In the genomic region with DNA sequence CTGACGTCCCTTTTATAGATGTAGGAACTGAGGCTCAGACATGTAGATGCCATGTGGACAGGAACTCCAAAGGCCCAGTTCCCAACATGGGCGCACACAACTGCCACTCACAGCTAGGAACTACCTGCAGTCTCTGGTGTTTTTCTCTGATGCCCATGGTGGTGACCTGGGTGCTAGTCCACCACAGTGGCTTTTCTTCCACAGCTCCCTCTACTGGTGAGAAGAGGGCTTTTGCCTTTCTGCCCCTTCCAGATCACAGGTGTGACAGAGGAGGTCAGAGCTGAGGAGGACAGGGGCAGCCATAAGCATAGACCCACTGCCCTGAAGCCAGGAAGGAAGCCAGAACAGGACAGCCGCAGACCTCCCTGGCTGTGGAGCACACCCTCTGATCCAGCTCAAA, we compare ENCODE assay signal across 16 mouse cellular contexts. TPM values are rescaled to one million over a fixed set of nuclear protein-coding genes. Genes with fewer than 3 reads are reported as not detected.
DNase-seq lines count a peak whose midpoint lies in the region; ATAC-seq and TF ChIP-seq lines count a peak whose summit lies in the region.
"Had no signal": no experiment of that assay in that cellular context is flagged by ENCODE, and none has a peak within 500 bp of the region (broad histone marks: within the 10 kb centered on the region; RNA-seq: fewer than 3 reads in every experiment).

No protein-coding gene starts in this region.

- no peak overlapping the region for H3K9ac ChIP-seq in heart, adult 2 months (ENCODE audit: low read depth, low read length)
- H3K9ac ChIP-seq in lung, postnatal 0 days (replicated peaks; ENCODE audit: low read depth), result no peak overlapping the region
- H3K9ac ChIP-seq: hindbrain, embryonic 12.5 days; kidney, embryonic 15.5 days; limb, embryonic 15.5 days; midbrain, embryonic 15.5 days; neural tube, embryonic 15.5 days had no signal

- H3K9me3 ChIP-seq in lung, postnatal 0 days (ENCODE audit: low read length), result no peaks in the 10 kb centered on the region
- H3K9me3 ChIP-seq: hindbrain, embryonic 12.5 days; kidney, embryonic 15.5 days; limb, embryonic 15.5 days; midbrain, embryonic 15.5 days; neural tube, embryonic 15.5 days had no signal

- TF ChIP-seq POLR2A in heart, adult 2 months (IDR thresholded peaks at IDR 0.05; ENCODE audit: insufficient read depth, low read depth, low read length), result no peak

- no peaks in the 10 kb centered on the region for H3K27me3 ChIP-seq in heart, adult 2 months (ENCODE audit: control insufficient read depth, insufficient read depth, low read length)
- H3K27me3 ChIP-seq in lung, postnatal 0 days (replicated peaks; ENCODE audit: insufficient read depth, low read length), result no peaks in the 10 kb centered on the region
- H3K27me3 ChIP-seq: hindbrain, embryonic 12.5 days; kidney, embryonic 15.5 days; limb, embryonic 15.5 days; midbrain, embryonic 15.5 days; neural tube, embryonic 15.5 days had no signal

- intact Hi-C loops in heart, adult 2 months (cut with DNase I), result loop anchor here (5.0 kb wide), 1 partner anchor 330 kb away; no protein-coding TSS in a partner anchor
- intact Hi-C loops in heart, postnatal 14 days (cut with DNase I), result loop anchor here (5.0 kb wide), 2 partner anchors 330 to 355 kb away; no protein-coding TSS in a partner anchor

- TF ChIP-seq CTCF in heart, adult 2 months (IDR thresholded peaks at IDR 0.05), result peak; percentile 57
- TF ChIP-seq CTCF in lung, postnatal 0 days (IDR thresholded peaks at IDR 0.05), result peak; percentile 54

- no peak for ATAC-seq in lung, postnatal 0 days
- peak; percentile 68 for ATAC-seq in megakaryocyte progenitor cell, adult 5-6 weeks (replicated peaks; ENCODE audit: poor library complexity)
- ATAC-seq: midbrain, embryonic 15.5 days had no signal

- no peaks in the 10 kb centered on the region for H3K36me3 ChIP-seq in heart, adult 2 months (ENCODE audit: control insufficient read depth, insufficient read depth, low read length)
- H3K36me3 ChIP-seq in lung, postnatal 0 days (ENCODE audit: insufficient read depth, low read length), result no peaks in the 10 kb centered on the region
- H3K36me3 ChIP-seq: hindbrain, embryonic 12.5 days; kidney, embryonic 15.5 days; limb, embryonic 15.5 days; midbrain, embryonic 15.5 days; neural tube, embryonic 15.5 days had no signal

- no peak overlapping the region for H3K4me2 ChIP-seq in lung, postnatal 0 days (replicated peaks; ENCODE audit: low read depth, low read length)
- H3K4me2 ChIP-seq: hindbrain, embryonic 12.5 days; kidney, embryonic 15.5 days; limb, embryonic 15.5 days; midbrain, embryonic 15.5 days; neural tube, embryonic 15.5 days had no signal

- no peak for DNase-seq in heart, adult 2 months
- DNase-seq in heart, adult 11 months, result no peak
- DNase-seq in lung, postnatal 0 days (ENCODE audit: low spot score), result no peak
- no peak for DNase-seq in lung, adult 18-20 months
- DNase-seq in R1 (ENCODE audit: low read depth, low spot score), result peak; percentile 31
- no peak for DNase-seq in heart, postnatal 14 days
- no peak for DNase-seq in c-Kit-positive CD71-positive TER-119-positive erythroid progenitor cells, embryonic 14.5 days (ENCODE audit: low spot score)
- DNase-seq: embryo, embryonic 11 days; gastrocnemius, postnatal 10 days; right cerebral cortex, postnatal 14 days had no signal

- no peaks in the 10 kb centered on the region for H3K79me2 ChIP-seq in heart, adult 2 months (replicated peaks; ENCODE audit: control insufficient read depth, insufficient read depth, low read length)

- H3K4me3 ChIP-seq in heart, adult 2 months, result no peak overlapping the region
- H3K4me3 ChIP-seq in lung, postnatal 0 days (ENCODE audit: low read depth, low read length), result no peak overlapping the region
- H3K4me3 ChIP-seq: hindbrain, embryonic 12.5 days; kidney, embryonic 15.5 days; limb, embryonic 15.5 days; midbrain, embryonic 15.5 days; neural tube, embryonic 15.5 days had no signal

- no peak for TF ChIP-seq EP300 in heart, adult 2 months (IDR thresholded peaks at IDR 0.05; ENCODE audit: insufficient read depth, low read depth, low read length)
- no peak for TF ChIP-seq EP300 in lung, postnatal 0 days (IDR thresholded peaks at IDR 0.05)

- no peaks in the 10 kb centered on the region for H3K4me1 ChIP-seq in heart, adult 2 months (ENCODE audit: control insufficient read depth, insufficient read depth, low read length)
- no peaks in the 10 kb centered on the region for H3K4me1 ChIP-seq in lung, postnatal 0 days (ENCODE audit: insufficient read depth, low read depth, low read length)
- H3K4me1 ChIP-seq: hindbrain, embryonic 12.5 days; kidney, embryonic 15.5 days; limb, embryonic 15.5 days had no signal

- H3K27ac ChIP-seq in heart, adult 2 months, result no peak overlapping the region
- no peak overlapping the region for H3K27ac ChIP-seq in lung, postnatal 0 days (ENCODE audit: low read length)
- H3K27ac ChIP-seq: hindbrain, embryonic 12.5 days; kidney, embryonic 15.5 days; limb, embryonic 15.5 days; midbrain, embryonic 15.5 days; neural tube, embryonic 15.5 days had no signal

- WGBS in heart, adult 2 months, result 84% methylated on average over 3 of the region's 3 CpGs
- 81% methylated on average over 3 of the region's 3 CpGs for WGBS in lung, postnatal 0 days

RNA-seq across cellular contexts. Expression of gene Cttn, which starts 43.3 kb away (rescaled TPM):
- 10 to 100 TPM; 26.9 to 32.9 TPM for total RNA-seq in heart, adult 2 months (2021)
- 33.9 and 41.1 TPM in 2 replicates for polyA plus RNA-seq in heart, adult 2 months (2012; rRNA removed)
- polyA plus RNA-seq in lung, postnatal 0 days (2015; fragmentation: Nextera tagmentation; extraction: Ambion mirVana), result 128 and 131 TPM in 2 replicates
- total RNA-seq in megakaryocyte progenitor cell, adult 5-6 weeks (2015), result 0.73 and 3.1 TPM in 2 replicates
- 7.9 and 13.0 TPM in 2 replicates for total RNA-seq in megakaryocyte progenitor cell, adult 5-6 weeks (2017)
- 10 to 100 TPM; 46.5 to 47.0 TPM for total RNA-seq in heart, postnatal 14 days (2021)
